Mouse (Mus musculus): ENCODE measurements around the gene Ranbp17.

Gene Ranbp17

DNA sequence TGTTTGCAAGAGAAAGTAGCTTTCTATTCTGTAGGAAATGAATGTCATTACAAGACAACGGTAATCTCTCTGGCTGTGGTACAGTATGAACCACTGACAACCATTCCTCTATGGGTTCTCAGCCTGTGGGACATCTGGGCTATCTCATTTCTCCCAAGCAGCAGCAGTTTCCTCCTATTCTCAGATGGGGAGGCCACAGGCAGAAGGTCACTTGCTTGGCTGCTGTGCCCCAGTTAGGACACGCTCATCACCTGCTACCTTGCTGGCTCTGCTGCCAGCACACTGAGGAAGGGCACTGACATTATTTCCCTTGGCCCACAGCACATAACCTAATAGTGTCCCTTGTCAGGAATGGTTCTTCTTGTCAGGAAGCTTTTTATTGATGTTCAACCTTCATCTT is 285.4 kb downstream of the Ranbp17 start:
- no peak for DNase-seq

DNA sequence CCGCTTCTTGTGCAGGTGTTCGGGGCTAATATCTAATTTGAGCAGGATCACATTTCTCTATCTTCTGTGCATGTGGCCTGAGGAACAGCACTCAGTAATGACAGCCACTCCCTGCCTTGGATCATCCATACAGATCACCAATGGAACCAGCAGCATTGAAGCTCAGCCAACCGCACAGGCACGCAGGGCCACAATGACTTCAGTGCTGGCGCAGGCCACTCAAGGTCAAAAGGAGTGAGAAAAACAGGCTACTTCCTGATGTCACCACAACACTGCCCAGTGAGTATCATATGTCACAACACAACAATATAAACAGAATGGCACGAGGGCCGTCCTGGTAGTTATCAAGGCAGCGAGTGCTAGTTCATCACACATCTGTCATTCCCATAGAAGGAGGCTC is 287.0 kb downstream of the Ranbp17 start:
- DNase-seq, result no peak

DNA sequence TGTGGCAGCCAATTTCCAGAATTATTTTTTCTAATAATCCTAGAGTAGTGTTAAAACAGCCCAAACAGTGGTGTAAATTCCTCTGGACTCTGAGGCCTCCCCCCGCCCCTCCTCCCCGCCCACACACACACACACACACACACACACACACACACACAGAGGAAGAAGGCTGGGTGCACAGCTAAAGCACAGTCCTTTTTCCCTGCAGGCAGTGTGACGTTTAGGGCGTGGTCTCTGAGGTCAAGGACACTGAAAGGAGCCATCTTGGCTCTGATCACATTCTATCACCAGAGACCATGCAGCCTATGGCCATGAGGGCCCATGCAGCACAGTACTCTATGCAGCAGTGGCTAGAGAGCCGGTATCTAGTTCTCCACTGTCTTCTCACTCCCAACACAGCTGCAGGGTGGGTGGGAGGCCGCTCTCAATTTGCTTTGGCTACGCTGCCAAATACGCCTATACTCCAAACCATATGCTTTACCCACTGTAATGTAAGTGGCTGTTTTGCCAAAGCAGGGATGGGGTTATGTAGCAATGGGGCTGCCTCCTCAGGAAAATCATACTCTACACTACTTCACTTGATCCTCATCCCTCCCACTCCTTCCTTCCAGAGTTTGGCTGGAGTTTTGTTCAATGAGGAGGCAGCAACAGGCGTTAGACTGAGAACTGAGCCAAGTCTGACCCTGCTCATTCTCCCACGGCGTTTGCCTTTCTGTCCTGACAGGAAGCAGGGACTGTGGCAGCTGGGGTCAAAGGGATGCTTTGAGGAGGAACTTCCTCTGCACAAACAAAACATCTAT is 291.8 kb downstream of the Ranbp17 start:
- no peak for DNase-seq

DNA sequence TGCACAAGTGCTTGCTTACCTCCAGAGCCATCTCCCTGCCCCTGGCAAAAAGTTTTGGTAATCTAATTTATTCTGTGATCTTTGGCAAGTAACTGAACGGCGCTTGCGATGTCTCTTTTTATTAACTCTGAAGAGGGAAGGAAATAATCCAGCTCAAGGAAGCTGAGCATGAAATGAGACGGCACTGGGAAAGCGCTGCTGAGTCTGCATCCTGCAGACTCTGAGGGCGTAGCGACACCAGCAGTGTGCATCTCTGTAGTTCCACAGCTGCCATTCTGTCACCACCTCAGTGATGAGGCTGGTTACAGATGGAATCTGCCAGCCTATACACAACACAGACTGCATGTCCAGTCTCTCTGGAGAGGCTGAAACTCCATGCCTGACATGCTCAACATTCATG is 292.8 kb downstream of the Ranbp17 start:
- no peak for DNase-seq

DNA sequence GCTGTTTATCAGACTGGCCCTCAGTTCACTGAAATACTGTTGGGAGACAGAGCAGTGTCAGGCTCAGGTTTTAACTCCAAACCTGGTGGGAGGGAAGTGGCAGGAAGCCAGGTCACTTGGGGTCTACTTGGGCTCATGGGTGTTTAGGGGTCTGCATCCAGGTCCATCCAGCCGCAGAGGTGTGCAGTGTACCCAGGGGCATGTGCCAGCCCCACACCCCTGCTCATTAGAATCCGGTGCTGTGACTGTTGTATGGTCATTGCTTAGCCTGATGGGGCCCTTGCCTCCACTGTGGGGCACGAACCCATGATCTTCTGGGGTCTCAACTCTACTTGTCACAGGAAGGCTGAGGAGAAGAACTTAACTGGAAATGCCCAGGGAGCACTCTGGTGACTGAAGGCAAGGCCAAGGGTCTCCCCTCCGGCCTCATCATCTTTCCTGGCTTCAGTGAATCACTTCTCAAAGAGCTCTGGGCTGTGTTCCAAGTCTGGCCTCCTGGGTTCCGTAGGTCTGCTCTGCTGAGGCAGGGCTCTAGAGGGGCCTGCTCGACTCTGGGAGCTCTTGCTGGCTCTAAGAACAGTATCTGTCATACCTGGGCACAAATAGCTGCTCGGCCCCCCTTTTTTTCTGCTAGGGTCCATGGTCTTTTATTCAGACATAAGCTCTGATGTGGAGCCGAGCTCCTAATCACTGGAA is 296.0 kb downstream of the Ranbp17 start:
- DNase-seq, result peak; percentile 56 to 62

DNA sequence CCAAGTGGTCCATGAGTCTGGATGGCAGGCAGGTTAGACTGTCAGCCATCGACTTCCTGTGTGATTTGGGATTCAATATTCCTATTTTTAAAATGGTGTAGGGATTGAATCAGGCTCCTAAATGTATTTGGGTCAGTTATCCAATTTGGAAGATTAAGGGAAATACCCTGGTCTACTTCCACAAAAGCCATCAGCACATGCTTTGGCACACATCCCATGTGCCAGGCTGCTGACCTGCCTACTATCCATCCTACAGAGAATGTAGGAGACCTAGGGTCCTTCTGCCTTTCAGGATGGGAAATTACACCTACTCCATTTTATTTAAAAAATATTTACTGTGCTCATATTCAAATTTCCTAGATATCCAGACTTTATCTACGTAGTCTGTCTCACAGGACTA is 306.1 kb downstream of the Ranbp17 start:
- peak; percentile 30 to 31 for DNase-seq

DNA sequence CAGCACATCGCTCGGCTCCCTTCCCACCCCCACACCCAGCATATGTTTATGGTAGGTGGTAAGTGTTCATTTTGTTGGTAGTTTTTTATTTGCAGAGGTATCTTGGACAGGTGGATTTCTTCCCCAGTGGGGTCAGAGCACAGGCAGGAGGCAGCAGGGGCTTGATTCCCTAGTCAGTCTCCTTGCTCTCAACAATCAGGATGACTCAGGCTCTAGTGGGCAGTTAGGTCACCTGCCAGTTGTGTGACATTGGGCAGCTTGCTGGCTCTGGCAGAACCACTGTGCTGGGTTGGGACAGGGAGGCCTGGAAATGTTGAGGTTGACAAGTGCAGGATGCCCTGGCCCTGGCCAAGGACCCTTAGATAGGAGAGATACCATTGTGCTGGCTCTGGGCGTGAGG is 308.6 kb downstream of the Ranbp17 start:
- DNase-seq, result peak in 1 of 2 experiments; percentile 33

DNA sequence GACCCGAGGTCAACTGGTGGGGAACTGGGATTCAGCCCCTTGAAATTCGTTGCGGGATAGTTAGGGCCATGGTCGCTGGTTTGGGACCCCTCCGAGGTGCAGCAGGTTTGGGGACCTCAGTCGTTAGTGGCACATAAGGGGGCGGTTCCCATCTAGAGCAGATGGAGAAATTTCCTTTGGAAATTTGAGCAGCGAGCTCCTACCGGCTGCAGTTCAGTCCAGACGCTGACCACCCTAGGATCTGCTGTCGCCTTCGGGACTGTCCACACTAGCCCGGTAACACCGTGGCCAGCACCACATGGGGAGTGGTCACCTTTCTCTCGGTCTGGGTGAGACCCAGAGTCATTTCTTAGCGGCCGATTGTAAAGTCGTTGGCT is 309.2 kb downstream of the Ranbp17 start:
- peak in 1 of 2 experiments; percentile 23 for DNase-seq

DNA sequence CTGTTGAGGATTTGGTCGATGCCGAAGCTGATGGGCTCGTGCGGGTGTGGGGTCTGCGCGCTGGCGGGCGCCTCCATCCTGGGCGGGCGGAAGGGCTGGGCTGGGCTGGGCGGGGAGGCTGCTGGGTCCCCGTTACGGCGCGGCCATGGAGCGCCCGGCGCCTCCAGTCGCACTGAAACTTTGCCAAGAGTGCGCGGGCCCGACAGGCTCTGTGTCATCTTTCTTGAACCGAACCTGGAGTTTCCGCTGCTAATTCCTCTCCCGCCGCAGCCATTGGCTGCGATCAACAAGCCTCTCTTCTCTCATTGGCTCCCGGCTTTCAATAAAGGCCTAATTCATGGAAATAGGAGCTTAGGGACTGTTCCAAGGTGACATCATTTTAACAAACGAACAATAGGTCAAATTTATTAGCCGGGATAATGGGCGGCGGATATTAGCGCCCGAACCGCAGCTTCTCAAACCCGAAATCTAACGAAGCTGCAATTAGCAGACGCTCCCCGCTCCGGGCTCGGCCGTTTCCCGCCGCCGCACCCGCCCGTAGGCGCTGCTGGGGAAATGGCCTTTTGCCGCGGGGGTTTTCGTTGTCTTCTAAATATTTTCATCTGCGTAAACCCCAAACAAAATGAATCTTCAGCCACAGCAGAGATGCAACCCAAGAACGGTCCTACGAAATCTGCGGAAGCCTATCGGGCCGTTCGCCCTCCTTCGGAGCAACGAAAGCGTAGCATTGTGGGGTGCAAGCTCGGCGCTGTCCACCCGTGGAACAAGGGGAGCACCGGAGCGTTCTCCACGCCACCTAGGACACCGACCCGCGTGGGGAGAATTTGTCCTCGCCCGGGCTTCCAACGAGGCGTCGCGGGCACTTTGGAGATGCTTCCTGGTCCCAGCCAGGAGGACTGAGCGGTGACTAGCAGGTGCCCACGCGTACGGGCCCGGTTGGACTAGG is 309.9 kb downstream of the Ranbp17 start, which contains the start of gene Tlx3:
Gene Tlx3 (minus strand): TSS at position 207 of the 946 bp plus-strand sequence.
- peak; percentile 86 for DNase-seq

DNA sequence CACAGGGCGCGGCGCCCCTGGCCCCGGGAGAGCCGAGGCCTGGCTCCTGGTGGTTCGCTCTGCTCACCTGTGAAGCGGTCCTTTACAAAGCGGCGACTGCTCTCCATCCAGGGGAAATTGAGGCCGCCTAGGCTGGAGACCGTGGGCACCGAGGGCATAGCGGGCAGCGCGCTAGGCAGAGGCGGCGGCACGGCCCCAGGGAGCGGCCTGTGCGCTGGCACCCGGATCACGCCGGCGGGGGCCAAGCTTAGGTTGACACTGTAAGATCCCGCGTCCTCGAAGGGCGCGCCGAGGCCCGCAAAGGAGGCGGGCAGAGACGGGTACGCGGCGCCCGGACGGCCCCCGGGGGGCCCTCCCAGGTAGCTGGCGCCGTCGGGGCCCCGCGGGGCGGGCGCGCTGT is 310.6 kb downstream of the Ranbp17 start:
- peak; percentile 43 for DNase-seq

DNA sequence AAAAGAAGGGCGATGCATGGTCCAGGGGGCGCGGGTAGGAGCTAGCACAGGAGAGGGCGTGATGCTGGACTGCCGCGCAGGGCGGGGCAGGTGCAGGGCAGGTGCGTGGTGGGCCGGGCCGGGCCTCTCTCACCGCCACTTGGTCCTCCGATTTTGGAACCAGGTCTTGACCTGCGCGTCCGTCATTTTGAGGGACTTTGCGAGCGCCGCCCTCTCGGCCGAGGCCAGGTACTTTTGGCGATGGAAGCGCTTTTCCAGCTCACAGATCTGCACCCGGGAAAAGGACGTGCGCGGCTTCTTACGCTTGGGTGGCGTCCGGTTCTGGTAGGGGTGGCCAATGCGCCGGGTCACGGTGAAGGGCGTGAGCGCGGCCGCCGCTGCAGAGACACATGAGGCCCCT is 311.2 kb downstream of the Ranbp17 start:
- DNase-seq, result peak; percentile 69 to 77

DNA sequence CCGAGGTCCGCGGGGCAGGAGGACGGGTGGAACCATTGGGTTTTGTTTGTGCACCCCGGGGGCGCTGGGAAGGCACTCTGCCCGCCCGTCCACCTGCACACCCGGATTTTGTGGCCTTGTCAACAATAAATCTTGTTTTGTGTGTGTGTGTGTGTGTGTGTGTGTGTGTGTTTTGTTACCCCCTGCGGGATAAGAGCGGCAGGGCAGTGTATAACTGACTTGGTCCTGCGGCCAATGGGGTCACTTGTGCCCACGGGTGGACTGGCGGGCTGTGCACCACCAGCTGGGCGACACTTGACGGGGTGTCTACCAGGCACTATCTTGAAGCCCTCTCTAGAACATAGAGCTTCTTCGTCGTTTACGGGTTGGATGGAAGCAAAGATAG is 311.9 kb downstream of the Ranbp17 start:
- peak; percentile 43 to 54 for DNase-seq

DNA sequence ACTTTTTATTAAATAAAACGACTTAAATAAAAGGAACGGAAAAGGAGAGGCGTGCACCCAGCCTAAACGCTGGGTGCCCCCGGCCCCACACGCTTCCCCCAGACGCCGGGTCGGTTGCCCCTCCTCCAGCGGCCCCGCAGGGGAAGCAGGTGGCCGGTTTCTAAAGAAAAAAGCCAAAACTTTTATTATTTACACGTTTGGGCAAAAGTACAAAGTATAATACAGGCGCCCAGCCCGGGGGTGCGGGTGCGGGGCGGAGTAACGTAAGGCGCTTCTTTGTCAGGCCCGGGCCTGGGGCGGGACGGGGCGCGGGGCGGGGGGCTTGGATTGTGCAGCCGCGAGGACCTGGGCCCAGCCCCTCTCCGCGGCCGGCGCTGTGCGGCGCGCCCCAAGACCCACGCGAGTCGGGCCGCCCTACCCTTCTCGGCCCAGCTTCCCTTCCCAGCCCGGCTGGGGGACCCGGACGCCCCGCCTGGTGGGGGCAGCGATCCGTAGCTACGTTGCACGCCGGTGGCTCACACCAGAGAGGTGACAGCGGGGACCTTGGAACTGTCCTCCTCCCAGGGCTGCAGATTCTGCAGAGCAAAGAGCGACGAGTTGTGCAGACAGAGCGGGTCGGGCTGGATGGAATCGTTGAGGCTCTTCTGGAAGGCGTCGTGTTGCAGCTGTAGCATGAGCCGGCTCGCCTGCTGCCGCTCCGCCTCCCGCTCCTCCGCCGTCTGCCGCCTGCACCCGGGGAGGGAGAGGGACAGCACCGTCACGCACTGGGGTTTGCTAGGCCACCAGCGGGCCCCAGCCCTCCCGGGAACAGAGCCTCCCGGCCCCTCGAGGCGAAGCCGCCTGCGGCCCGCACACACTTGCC is 312.6 kb downstream of the Ranbp17 start:
- DNase-seq, result peak; percentile 46 to 55

DNA sequence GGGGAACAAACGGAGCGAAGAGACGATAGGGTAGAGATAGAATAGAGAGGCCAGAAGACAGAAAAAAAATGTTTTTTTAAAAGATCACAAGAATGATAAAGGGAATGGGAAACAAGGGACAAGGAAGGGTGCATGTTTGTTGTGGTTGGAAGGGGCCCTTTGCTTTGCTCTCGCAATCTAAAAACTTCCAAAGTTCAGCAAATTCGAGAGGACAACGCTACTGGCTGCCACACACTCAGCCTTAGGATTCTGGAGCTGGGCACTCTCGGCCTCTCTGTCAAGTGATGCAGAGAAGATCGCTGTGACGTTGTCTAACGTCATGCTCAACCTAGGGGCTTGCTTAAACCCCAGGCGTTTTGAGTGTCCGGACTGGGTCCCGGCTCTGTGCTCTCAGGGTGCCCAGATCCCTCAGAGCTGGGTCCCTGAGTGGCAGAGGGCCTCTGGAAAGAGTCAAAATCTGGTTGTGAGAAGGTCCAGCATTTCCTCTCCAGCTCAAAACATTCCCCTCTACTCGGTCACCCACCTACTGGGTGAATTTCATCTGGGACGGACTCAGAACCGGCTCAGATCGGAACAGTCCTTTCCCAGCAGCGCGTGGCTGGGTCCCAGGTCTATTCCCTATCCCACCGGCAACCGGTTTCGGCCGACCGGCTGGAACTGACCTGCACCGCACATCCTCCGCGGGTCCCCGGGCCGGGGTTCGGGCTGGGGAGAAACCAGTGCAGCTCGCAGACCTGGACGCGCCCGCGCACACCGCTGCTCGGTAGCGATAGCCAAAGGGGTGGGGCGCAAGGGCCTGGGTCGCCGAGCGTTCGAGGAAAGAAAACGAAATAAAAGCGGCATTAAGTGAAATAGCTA is 313.4 kb downstream of the Ranbp17 start:
- peak; percentile 46 to 57 for DNase-seq

DNA sequence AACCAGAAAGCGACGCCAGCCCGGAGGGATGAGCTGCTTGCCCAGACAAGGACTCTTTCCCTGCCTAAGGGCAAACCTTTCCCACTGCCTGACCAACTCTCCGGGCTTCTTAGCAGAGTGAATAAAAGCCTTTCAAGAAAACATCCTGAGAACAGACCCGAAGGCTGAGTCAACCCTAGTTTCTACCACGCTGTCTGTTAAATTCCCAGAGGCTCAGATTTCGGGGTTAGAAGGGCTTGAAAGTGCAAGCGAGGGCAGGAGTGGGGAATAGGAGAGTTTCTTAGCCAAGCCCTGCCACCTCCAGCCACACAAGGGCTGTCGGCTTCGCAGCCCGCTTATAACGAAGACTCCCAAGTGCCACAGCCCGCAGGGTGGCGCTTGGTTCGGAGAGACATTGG is 314.4 kb downstream of the Ranbp17 start:
- peak; percentile 28 to 36 for DNase-seq

DNA sequence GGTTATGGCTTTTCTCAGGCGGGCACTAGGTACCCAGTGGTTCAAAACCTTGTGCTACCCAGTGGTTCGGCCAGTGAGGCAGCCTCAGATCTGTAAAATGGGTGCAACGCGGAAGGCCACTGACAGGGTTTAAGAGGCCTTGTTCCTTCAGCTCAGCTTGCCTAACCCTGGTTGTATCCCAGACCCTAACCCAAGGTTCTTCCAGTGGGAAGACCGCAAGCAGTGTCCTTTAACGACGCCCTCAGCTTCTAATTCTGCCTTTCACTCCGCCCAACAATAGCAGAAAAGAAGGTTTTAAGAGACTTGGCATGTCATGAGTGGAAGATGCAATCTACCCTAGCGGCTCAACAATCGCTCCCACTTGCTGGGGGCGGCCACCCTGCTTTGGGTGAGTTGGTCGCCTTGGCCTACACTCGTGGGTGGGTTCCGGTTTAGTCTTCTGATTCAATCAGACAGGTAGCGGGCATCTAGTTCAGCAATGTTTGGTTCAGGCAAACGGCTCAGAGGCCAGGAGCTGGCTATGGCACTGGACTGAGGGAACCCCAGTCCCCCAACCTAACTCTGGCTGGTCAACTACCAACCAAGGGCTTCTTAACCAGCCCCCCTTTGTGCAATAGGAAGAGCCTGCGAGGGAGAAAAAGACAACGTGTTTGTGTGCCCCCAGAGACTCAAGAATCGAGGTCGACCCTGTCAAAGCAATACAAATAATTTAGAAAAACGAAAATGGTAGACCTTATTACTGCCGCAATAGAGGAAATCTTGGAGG is 315.0 kb downstream of the Ranbp17 start:
- peak; percentile 10 to 22 for DNase-seq

DNA sequence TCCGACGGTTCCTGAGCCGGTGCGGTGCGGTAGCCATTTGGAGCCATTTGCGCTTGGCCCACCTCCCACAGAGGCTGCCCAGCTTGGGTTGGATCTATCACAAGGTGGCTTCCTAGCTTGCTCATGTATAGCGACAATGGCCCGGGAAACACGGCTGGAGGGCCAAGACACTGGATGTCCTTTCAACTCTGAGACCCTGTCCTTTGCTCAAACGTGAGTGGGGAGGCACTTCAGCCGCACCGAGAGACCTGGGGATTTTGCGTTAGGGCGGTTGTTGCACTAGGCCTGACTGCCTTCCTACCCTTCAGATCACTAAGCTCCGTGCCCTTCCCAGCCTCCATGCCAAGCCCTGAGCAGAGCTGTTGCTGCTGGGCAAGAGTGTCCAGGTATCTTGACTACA is 315.9 kb downstream of the Ranbp17 start:
- peak; percentile 56 to 67 for DNase-seq

DNA sequence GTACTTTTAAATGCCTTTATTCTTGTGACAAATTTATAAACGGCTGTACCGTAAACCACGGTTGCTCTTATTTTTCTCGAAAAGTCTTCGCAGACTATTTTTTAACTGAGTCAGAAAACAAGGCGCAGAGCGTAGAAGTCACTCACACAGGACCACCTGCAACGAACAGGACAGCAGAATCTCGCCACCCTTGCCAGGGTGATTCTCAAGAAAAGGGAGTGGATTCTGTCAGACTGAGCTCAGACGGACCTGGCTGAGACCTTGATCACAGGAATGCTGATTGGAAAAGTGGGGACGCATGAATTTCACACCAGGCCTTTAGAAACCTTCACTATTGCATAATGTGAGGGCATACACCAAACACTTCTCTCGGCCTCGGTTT is 316.4 kb downstream of the Ranbp17 start:
- DNase-seq, result peak; percentile 10 to 29

DNA sequence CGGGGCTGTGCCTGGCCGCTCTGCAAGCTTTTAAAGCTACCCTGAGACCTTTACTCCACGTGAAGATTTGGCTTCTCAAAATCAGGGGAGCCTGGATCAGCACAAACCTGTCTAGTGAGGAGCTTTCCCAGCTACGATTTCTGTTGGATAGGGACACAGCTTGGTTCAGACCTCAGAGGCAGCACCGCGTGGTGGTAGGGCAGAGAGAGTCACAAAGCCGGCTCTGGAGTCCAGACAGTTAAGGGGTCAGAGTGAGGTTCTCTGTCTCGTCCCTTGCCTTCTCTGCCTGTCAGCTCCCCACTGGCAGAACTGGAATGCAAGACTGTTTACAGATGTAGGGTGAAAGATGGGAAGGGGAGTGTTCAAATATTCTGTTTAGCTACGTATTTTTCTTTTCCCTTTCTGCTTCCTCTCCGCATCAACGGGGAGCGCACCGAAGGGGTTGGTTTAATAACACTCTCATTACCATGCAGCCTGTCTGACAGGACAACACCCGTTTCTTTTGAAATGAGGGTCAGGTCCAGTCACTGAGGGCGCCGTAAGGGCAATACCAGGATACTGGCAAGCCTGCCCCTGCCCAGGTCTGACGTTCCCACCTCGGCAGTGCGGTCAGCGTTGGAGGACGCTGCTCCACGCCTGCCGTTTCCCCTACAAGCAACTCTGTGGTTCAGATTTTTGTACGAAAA is 317.0 kb downstream of the Ranbp17 start:
- DNase-seq, result peak; percentile 27 to 40
